Mouse (Mus musculus) intestine, embryonic 15.5 days (tissue): Measurements from ENCODE around the gene 1700020D05Rik. TPM values are rescaled to one million over a fixed set of nuclear protein-coding genes. Genes with fewer than 3 reads are reported as not detected.
"Not testable (repeated sequence)": the region's sequence is repeated elsewhere in the genome, so short reads cannot be mapped to it uniquely, and the experiment has no call there.

Experiments used
- ATAC-seq: fragments of 200-750 bp; cut with Nextera tagmentation; 2 replicates; pipeline ENCODE4 v1.8.0; 2017; ENCODE audit warnings: moderate TSS enrichment, moderate library complexity
- H3K27ac ChIP-seq: fragments of 300-500 bp; sonication (generic); 2 replicates; pipeline ENCODE4 v1.5.1; 2015; ENCODE audit warnings: mild to moderate bottlenecking, inconsistent platforms
- H3K27me3 ChIP-seq: fragments of 300-500 bp; sonication (generic); replicated peaks from 2 replicates; pipeline ENCODE4 v1.6.1; 2015; ENCODE audit warnings: inconsistent platforms
- H3K36me3 ChIP-seq: fragments of 300-500 bp; sonication (generic); 2 replicates; pipeline ENCODE4 v1.6.1; 2015; ENCODE audit warnings: inconsistent platforms
- H3K4me1 ChIP-seq: fragments of 300-500 bp; sonication (generic); replicated peaks from 2 replicates; pipeline ENCODE4 v1.6.1; 2015; ENCODE audit warnings: inconsistent platforms
- H3K4me2 ChIP-seq: fragments of 300-500 bp; sonication (generic); replicated peaks from 2 replicates; pipeline ENCODE4 v1.6.1; 2015; ENCODE audit warnings: mild to moderate bottlenecking, inconsistent platforms
- H3K4me3 ChIP-seq: fragments of 300-500 bp; sonication (generic); replicated peaks from 2 replicates; pipeline ENCODE4 v1.5.1; 2015; ENCODE audit warnings: inconsistent platforms
- H3K9ac ChIP-seq: fragments of 300-500 bp; sonication (generic); 2 replicates; pipeline ENCODE4 v1.6.1; 2015; ENCODE audit warnings: inconsistent platforms
- H3K9me3 ChIP-seq: fragments of 300-500 bp; sonication (generic); 2 replicates; pipeline ENCODE4 v1.6.1; 2016; ENCODE audit warnings: inconsistent platforms
- WGBS: fragments of 180-500 bp; shearing (Covaris S2); methylation state at CpG from one replicate; pipeline ENCODE4 v1.1.7; 2015; 5-methylcytosine and 5-hydroxymethylcytosine counted together
- polyA plus RNA-seq: library from polyadenylated mRNA; unstranded; fragments of >200 nt; fragmentation: Nextera tagmentation; extraction: Ambion mirVana; gene quantifications from 2 replicates; pipeline ENCODE4 v1.2.1, GENCODE M21; 2015

The 1700020D05Rik gene
- polyA plus RNA-seq, 1 experiment from 2014 or later, result not detected

DNA sequence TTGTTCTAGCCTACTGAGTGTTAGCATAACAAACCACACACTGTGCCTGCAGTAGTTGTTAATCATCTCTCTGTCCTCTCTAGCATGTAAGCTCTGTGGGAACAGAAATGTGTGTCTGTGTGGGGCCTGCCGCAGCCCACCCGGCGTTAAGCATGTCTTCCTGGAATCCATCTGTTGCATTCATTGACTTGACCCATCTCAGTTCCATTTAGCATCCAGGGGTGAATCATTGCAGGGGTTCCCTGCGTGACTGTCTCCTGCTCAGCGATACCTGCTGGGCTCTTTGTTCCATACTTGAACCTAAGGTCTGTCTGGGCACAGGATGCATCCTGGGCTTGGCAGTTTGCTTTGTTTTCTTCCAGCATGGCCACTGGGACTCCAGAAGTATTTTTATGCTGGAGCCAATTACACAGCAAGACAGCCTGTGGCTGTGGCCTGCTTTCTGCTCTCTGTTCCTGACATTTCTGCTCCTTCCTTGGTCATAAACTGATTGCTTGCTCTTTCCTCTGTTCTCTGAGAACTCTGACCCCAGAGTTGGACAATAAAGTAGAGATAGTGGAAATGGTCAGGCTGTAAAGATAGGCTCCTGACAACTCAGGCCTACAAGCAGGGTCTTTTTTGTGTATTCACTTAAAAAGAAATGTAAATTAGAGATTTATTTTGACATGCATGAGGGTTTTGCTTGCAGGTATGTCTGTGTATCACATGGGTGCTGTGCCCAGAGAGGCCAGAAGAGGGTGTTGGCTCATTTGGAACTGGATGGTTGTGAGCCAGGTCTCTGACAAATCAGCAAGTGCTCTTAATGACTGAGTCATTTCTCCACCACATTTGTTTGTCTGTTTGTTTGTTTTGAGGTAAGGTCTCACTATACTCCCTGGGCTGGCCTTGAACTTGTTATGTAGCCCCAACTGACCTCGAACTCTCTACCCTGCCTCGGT is 12.5 kb upstream of the 1700020D05Rik start:
- H3K4me3 ChIP-seq, result no peak overlapping the region
- no peak overlapping the region for H3K4me2 ChIP-seq
- WGBS, result 70% methylated on average over 7 of the region's 7 CpGs
- H3K9ac ChIP-seq, result no peak overlapping the region
- no peaks in the 10 kb centered on the region for H3K36me3 ChIP-seq
- peak; percentile 59 for ATAC-seq
- no peaks in the 10 kb centered on the region for H3K9me3 ChIP-seq
- H3K27ac ChIP-seq, result peak overlapping the region; percentile 55
- no peaks in the 10 kb centered on the region for H3K27me3 ChIP-seq
- H3K4me1 ChIP-seq, result peaks cover 13% of the 10 kb centered on the region; the same call in 1 of the 2 replicates

- H3K27ac ChIP-seq, result no peak overlapping the region
- H3K4me3 ChIP-seq, result no peak overlapping the region
- no peaks in the 10 kb centered on the region for H3K9me3 ChIP-seq
- no peaks in the 10 kb centered on the region for H3K27me3 ChIP-seq
- WGBS, result 89% methylated on average over 3 of the region's 3 CpGs
- H3K36me3 ChIP-seq, result no peaks in the 10 kb centered on the region
- H3K9ac ChIP-seq, result no peak overlapping the region
- peaks cover 22% of the 10 kb centered on the region for H3K4me1 ChIP-seq
- no peak for ATAC-seq
- H3K4me2 ChIP-seq, result no peak overlapping the region
These were observed 9.4 kb upstream of the 1700020D05Rik start for GRCm38 (mm10) chr19:5513005-5513349.

GRCm38 (mm10) chr19:5512091-5513004 is 8.8 kb upstream of the 1700020D05Rik start:
- Histone ChIP-seq H3K4me2 (peak overlapping the region; percentile 17), H3K27me3 (no peaks in the 10 kb centered on the region), H3K4me3 (no peak overlapping the region), H3K4me1 (peaks cover 22% of the 10 kb centered on the region), H3K9me3 (no peaks in the 10 kb centered on the region), H3K36me3 (no peaks in the 10 kb centered on the region), H3K9ac (no peak overlapping the region), H3K27ac (no peak overlapping the region)
- WGBS, result 77% methylated on average over 12 of the region's 12 CpGs
- ATAC-seq, result no peak

- 0 out of 2 replicates have a peak overlapping the region, but pooled peaks have one; percentile 54 for H3K27ac ChIP-seq
- peak overlapping the region; percentile 87 for H3K4me2 ChIP-seq
- no peaks in the 10 kb centered on the region for H3K9me3 ChIP-seq
- H3K27me3 ChIP-seq, result no peaks in the 10 kb centered on the region
- ATAC-seq, result no peak
- H3K4me3 ChIP-seq, result peak overlapping the region; percentile 52
- WGBS, result 44% methylated on average over 15 of the region's 15 CpGs
- H3K4me1 ChIP-seq, result peaks cover 17% of the 10 kb centered on the region
- H3K36me3 ChIP-seq, result no peaks in the 10 kb centered on the region
- peak overlapping the region; percentile 56 for H3K9ac ChIP-seq
These were observed 7.6 kb upstream of the 1700020D05Rik start for GRCm38 (mm10) chr19:5511074-5511632.

DNA sequence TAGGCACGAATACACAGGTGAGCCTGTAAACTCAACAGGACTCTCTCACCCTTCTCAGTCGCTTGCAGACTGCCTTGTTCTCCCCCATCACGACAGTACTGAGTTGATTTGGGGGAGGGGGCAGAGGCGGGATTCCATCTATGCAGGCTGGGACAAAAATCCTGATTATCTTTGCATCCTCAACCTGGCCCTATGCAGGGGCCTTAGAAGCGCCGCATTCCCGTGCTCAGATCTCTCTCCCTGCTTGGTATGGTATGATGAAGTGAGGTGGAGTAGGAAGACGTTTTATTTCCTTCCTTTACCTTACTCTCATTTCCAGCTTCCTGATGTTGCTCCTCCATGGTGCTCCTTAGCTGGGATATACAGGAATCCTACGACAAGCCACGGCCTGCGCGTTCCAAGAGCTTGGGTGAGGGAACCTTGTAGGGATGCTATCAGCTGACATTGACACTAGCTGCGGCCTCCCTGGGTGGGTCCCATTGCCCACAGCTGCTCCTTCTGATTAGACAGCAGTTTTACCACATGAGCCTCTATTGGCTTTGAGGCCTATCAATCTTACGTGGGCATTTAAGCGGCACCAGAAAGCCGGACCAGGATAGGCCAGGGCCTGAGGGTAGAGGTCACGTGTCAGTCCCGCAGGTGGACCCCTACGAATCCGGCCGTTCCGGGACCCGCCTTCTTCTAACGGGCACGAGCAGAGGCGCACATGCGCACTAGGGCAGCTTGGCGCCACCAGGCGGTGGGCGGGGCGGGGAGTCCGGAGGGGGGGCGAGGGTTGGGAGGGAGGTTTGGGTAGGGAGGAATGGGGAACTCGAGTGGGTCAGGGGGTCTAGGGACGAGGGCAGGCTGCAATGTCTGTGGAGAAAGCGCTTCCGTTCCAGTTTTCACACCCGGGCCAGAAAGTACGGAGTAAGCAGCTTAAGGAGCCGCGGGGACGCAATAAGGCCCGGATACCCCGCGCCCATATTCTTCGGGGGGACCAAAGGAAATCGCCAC is 6.7 kb upstream of the 1700020D05Rik start, which contains the start of gene Snx32:
Snx32 (minus strand) TSS at position 508 of the 996 bp plus-strand sequence.
- H3K4me2 ChIP-seq, result peak within 1 kb of the TSS; percentile 87
- H3K4me1 ChIP-seq, result peaks cover 10% of the 10 kb centered on the region
- H3K27me3 ChIP-seq, result no peaks in the 10 kb centered on the region
- H3K9me3 ChIP-seq, result no peaks in the 10 kb centered on the region
- 2% methylated on average over 47 of the region's 47 CpGs for WGBS
- peak within 1 kb of the TSS; percentile 52 for H3K4me3 ChIP-seq
- H3K9ac ChIP-seq, result peak within 1 kb of the TSS; percentile 56
- H3K36me3 ChIP-seq, result no peaks in the 10 kb centered on the region
- H3K27ac ChIP-seq, result peak within 1 kb of the TSS; percentile 54; the same call in 1 of the 2 replicates
- ATAC-seq, result peak; percentile 99

GRCm38 (mm10) chr19:5500330-5500875 is 3.2 kb downstream of the 1700020D05Rik start:
- ATAC-seq, result 0 out of 2 replicates have a peak, but pooled peaks have one; percentile 46
- Histone ChIP-seq H3K36me3 (peaks cover 12% of the 10 kb centered on the region), H3K9ac (no peak overlapping the region), H3K4me3 (no peak overlapping the region), H3K9me3 (no peaks in the 10 kb centered on the region), H3K4me2 (no peak overlapping the region), H3K4me1 (no peaks in the 10 kb centered on the region), H3K27me3 (no peaks in the 10 kb centered on the region), H3K27ac (no peak overlapping the region)
- WGBS, result 70% methylated on average over 2 of the region's 2 CpGs

- no peak overlapping the region for H3K9ac ChIP-seq
- H3K4me3 ChIP-seq, result no peak overlapping the region
- H3K36me3 ChIP-seq, result peaks cover 27% of the 10 kb centered on the region
- no peak for ATAC-seq
- 89% methylated on average over 16 of the region's 16 CpGs for WGBS
- H3K27ac ChIP-seq, result no peak overlapping the region
- H3K4me1 ChIP-seq, result peaks cover 12% of the 10 kb centered on the region; the same call in 1 of the 2 replicates
- H3K27me3 ChIP-seq, result no peaks in the 10 kb centered on the region
- H3K9me3 ChIP-seq, result no peaks in the 10 kb centered on the region
- no peak overlapping the region for H3K4me2 ChIP-seq
These were observed 7.6 kb downstream of the 1700020D05Rik start for GRCm38 (mm10) chr19:5496052-5496370.

DNA sequence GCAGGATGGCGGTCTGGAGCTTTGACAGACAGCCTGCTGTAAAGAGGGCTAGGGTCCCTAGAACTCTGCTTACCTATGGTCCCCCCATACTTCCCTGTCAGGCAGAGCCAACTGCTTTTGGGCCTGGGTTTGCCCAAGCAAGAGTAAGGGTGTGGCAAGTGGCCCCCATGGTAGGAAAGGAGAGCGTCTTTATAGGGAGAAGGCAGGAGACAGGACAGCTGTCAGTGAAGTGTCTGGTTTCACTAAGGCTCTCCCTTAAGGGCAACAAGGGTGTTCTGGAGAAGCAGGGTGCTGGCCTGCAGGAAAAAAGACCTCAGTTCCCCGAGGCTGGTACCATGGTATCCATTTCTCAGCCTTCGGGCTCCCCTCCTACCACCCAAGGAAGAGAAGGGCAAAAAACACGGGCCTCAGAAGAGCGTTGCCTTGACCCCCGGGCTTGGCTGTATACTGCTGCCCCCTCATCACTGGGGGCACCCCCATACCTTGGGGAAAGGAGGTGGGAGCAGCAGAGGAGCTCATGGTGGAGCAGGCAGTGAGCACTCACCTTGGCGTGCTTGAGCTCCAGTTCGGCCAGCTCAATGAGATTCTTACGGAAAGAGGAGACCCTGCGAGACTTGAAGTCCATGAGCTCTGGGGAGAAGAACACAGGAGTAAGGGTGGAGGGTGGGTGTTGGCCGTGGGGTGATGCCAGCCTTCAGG is 8.1 kb downstream of the 1700020D05Rik start:
- WGBS, result 80% methylated on average over 12 of the region's 12 CpGs
- Histone ChIP-seq H3K4me1 (peaks cover 12% of the 10 kb centered on the region; the same call in 1 of the 2 replicates), H3K9me3 (no peaks in the 10 kb centered on the region), H3K4me2 (no peak overlapping the region), H3K4me3 (no peak overlapping the region), H3K27me3 (no peaks in the 10 kb centered on the region), H3K36me3 (peaks cover 27% of the 10 kb centered on the region), H3K9ac (no peak overlapping the region), H3K27ac (no peak overlapping the region)
- no peak for ATAC-seq

DNA sequence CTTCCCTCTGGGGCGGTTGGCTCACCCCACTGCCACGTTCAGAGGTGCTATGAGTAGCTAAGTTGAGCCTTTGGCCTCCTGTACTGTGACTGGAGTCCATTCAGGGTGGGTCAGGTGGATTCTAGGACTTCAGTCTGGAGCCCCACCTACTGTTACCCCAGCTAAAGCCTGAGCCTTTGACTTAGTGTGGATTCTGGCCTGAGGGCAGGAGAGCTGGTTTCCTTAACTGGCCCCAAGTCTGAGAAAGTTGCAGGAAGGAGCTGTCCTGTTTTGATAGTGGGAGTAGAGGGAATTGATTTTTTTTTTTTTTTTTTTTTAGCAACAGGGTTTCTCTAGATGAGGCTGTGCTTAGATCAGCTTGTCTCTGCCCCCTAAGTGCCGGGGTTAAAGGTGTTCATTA is 9.3 kb downstream of the 1700020D05Rik start:
- Histone ChIP-seq H3K27me3 (no peaks in the 10 kb centered on the region), H3K9ac (no peak overlapping the region), H3K9me3 (no peaks in the 10 kb centered on the region), H3K27ac (no peak overlapping the region), H3K4me2 (no peak overlapping the region), H3K4me1 (peaks cover 12% of the 10 kb centered on the region; the same call in 1 of the 2 replicates), H3K4me3 (no peak overlapping the region), H3K36me3 (peaks cover 27% of the 10 kb centered on the region)
- ATAC-seq, result peak; percentile 5; the same call in 1 of the 2 replicates
- WGBS, result 72% methylated on average over 3 of the region's 3 CpGs

GRCm38 (mm10) chr19:5493301-5493721 is 10.3 kb downstream of the 1700020D05Rik start:
- not testable (repeated sequence) for H3K9ac ChIP-seq, ATAC-seq, H3K27ac ChIP-seq, H3K27me3 ChIP-seq, H3K9me3 ChIP-seq, H3K4me3 ChIP-seq
- Histone ChIP-seq H3K4me1 (peaks cover 14% of the 10 kb centered on the region; the same call in 1 of the 2 replicates), H3K4me2 (peak overlapping the region; percentile 17; the same call in 1 of the 2 replicates), H3K36me3 (peaks cover 27% of the 10 kb centered on the region)
- 64% methylated on average over 9 of the region's 9 CpGs for WGBS
